Mouse (Mus musculus): ENCODE measurements at regions not wholly inside any gene's neighbourhood (a gene's known extent, or its start where the extent isn't known, plus 50 kb on each side); places are given as distances from the start of the nearest gene placed in this dataset.

DNA sequence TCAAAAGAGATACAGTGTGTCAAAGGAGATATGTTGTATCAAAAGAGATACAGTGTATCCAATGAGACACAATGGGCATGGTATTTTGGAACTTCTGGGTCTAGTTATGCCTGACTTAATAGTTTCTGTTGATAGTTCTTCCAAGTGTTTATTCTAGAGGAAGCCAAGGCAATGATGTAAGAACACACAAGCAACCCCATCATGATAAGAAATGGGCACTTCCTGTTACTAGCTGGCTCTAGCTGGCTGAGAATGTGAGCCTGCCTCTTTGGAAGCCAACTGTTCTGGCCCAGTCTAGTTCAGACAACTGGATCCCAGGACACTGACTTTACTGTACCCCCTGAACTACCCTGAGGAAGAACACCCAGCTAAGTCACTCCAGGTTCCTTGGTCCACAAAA, 102.7 kb upstream of the Rxfp2 start:
- Histone ChIP-seq H3K4me3 (ENCODE audit: control insufficient read depth, insufficient read depth, low read length) (no peak overlapping the region), H3K36me3 (ENCODE audit: control insufficient read depth, insufficient read depth, low read length) (no peaks in the 10 kb centered on the region), H3K4me1 (replicated peaks; ENCODE audit: control insufficient read depth, insufficient read depth, low read length) (no peaks in the 10 kb centered on the region), H3K27ac (ENCODE audit: control insufficient read depth, insufficient read depth, low read length) (no peak overlapping the region), H3K27me3 (ENCODE audit: control insufficient read depth, insufficient read depth, low read length) (no peaks in the 10 kb centered on the region)
- no peak for DNase-seq
- TF ChIP-seq CTCF (IDR thresholded peaks at IDR 0.05; ENCODE audit: borderline replicate concordance, control insufficient read depth, extremely low read depth, insufficient read depth, low read length, poor library complexity) (no peak), POLR2A (IDR thresholded peaks at IDR 0.05; ENCODE audit: control insufficient read depth, extremely low read depth, insufficient read depth, low read length, poor library complexity) (no peak)

DNA sequence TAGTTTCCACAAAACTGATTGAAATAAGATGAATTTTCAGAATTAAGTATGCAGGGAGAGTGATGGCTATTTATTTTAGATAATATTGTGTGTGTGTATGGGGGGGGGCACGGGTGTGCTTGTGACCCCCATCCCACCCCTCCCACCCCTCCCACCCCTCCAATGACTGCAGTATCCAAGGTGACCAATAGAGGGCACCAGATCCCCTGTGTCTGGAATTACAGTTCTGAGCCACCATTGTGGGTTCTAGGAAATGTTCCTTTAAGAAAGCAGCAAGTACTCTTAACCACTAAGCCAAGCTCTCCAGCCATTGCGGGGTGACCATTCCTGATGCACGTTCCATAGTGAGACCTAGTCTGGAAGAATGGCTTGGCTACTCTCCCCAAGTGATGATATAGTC, 101.1 kb upstream of the Rxfp2 start:
- TF ChIP-seq POLR2A (IDR thresholded peaks at IDR 0.05; ENCODE audit: control insufficient read depth, extremely low read depth, insufficient read depth, low read length, poor library complexity) (no peak), CTCF (IDR thresholded peaks at IDR 0.05; ENCODE audit: borderline replicate concordance, control insufficient read depth, extremely low read depth, insufficient read depth, low read length, poor library complexity) (no peak)
- no peaks in the 10 kb centered on the region for H3K4me1 ChIP-seq (replicated peaks; ENCODE audit: control insufficient read depth, insufficient read depth, low read length)
- H3K27ac ChIP-seq (ENCODE audit: control insufficient read depth, insufficient read depth, low read length), result no peak overlapping the region
- no peak overlapping the region for H3K4me3 ChIP-seq (ENCODE audit: control insufficient read depth, insufficient read depth, low read length)
- WGBS, result 45% methylated on average over 3 of the region's 3 CpGs
- H3K36me3 ChIP-seq (ENCODE audit: control insufficient read depth, insufficient read depth, low read length), result no peaks in the 10 kb centered on the region
- no peak for DNase-seq
- H3K27me3 ChIP-seq (ENCODE audit: control insufficient read depth, insufficient read depth, low read length), result no peaks in the 10 kb centered on the region

DNA sequence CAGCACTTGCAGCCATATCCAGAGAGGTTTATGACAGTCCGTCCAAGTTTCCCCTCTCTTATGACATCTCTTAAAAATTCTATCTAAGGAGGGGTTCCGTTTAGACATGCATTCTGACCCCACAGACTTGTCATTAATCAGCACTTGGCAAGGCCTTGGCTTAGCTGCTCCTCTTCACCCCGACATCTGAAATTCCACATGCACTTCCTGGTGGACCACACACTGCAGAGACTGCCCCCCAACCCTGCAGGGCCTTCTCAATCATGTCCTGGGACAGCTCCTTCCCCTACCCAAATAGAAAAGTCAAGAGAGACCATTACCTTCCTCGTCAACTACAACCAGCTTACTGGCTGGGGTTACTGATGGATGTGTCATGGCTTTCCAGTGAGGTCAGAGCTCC, 99.4 kb upstream of the Rxfp2 start:
- 89% methylated on average over 4 of the region's 4 CpGs for WGBS
- no peak for TF ChIP-seq CTCF (IDR thresholded peaks at IDR 0.05; ENCODE audit: borderline replicate concordance, control insufficient read depth, extremely low read depth, insufficient read depth, low read length, poor library complexity)
- TF ChIP-seq POLR2A (IDR thresholded peaks at IDR 0.05; ENCODE audit: control insufficient read depth, extremely low read depth, insufficient read depth, low read length, poor library complexity), result no peak
- no peaks in the 10 kb centered on the region for H3K36me3 ChIP-seq (ENCODE audit: control insufficient read depth, insufficient read depth, low read length)
- no peak overlapping the region for H3K27ac ChIP-seq (ENCODE audit: control insufficient read depth, insufficient read depth, low read length)
- DNase-seq, result no peak
- no peak overlapping the region for H3K4me3 ChIP-seq (ENCODE audit: control insufficient read depth, insufficient read depth, low read length)
- no peaks in the 10 kb centered on the region for H3K4me1 ChIP-seq (replicated peaks; ENCODE audit: control insufficient read depth, insufficient read depth, low read length)
- no peaks in the 10 kb centered on the region for H3K27me3 ChIP-seq (ENCODE audit: control insufficient read depth, insufficient read depth, low read length)

DNA sequence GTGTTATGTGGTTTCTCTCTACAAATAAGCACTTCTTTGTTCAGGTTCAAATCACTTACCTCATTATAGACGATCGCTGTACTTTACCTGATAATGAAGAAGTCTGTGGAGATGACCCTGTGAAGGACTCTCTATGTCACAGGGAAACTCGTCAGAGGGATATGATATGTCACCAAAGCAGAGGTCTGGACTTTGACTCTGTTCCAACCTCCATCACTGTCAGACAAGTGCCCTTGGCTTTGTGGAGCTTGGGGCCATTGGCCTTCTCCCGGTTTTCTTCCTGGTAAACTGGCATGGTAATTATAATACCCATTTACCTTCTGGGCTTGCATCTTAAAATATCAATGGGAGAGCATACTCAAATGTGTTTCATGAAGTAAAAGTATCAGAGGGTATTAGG, 98.1 kb upstream of the Rxfp2 start:
- H3K27ac ChIP-seq (ENCODE audit: control insufficient read depth, insufficient read depth, low read length), result no peak overlapping the region
- TF ChIP-seq POLR2A (IDR thresholded peaks at IDR 0.05; ENCODE audit: control insufficient read depth, extremely low read depth, insufficient read depth, low read length, poor library complexity), result no peak
- no peak for TF ChIP-seq CTCF (IDR thresholded peaks at IDR 0.05; ENCODE audit: borderline replicate concordance, control insufficient read depth, extremely low read depth, insufficient read depth, low read length, poor library complexity)
- H3K36me3 ChIP-seq (ENCODE audit: control insufficient read depth, insufficient read depth, low read length), result no peaks in the 10 kb centered on the region
- H3K4me3 ChIP-seq (ENCODE audit: control insufficient read depth, insufficient read depth, low read length), result no peak overlapping the region
- no peaks in the 10 kb centered on the region for H3K4me1 ChIP-seq (replicated peaks; ENCODE audit: control insufficient read depth, insufficient read depth, low read length)
- no peaks in the 10 kb centered on the region for H3K27me3 ChIP-seq (ENCODE audit: control insufficient read depth, insufficient read depth, low read length)
- 94% methylated on average over 4 of the region's 4 CpGs for WGBS
- no peak for DNase-seq

DNA sequence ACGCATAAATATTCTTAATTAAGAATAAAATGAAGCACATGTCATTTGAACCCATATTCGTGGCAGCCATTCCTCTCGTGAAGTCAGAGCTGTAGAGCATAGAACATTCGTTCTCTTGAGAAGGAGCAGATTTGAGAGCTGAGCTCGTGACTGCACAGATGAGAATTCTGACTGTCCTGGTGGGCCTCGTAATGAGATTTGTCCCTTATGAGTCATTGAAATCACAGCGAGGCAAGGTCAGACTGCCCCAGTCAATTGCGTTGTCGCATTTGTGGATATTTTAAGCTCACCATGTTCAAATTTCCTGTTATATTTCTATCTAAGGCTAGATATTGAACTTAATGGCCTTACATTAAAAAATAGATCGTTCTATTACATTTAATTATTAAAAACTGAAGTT, 94.0 kb upstream of the Rxfp2 start:
- no peak overlapping the region for H3K27ac ChIP-seq (ENCODE audit: control insufficient read depth, insufficient read depth, low read length)
- no peak for DNase-seq
- TF ChIP-seq POLR2A (IDR thresholded peaks at IDR 0.05; ENCODE audit: control insufficient read depth, extremely low read depth, insufficient read depth, low read length, poor library complexity) (no peak), CTCF (IDR thresholded peaks at IDR 0.05; ENCODE audit: borderline replicate concordance, control insufficient read depth, extremely low read depth, insufficient read depth, low read length, poor library complexity) (no peak)
- no peaks in the 10 kb centered on the region for H3K27me3 ChIP-seq (ENCODE audit: control insufficient read depth, insufficient read depth, low read length)
- 94% methylated on average over 10 of the region's 10 CpGs for WGBS
- no peaks in the 10 kb centered on the region for H3K4me1 ChIP-seq (replicated peaks; ENCODE audit: control insufficient read depth, insufficient read depth, low read length)
- H3K36me3 ChIP-seq (ENCODE audit: control insufficient read depth, insufficient read depth, low read length), result no peaks in the 10 kb centered on the region
- H3K4me3 ChIP-seq (ENCODE audit: control insufficient read depth, insufficient read depth, low read length), result no peak overlapping the region

DNA sequence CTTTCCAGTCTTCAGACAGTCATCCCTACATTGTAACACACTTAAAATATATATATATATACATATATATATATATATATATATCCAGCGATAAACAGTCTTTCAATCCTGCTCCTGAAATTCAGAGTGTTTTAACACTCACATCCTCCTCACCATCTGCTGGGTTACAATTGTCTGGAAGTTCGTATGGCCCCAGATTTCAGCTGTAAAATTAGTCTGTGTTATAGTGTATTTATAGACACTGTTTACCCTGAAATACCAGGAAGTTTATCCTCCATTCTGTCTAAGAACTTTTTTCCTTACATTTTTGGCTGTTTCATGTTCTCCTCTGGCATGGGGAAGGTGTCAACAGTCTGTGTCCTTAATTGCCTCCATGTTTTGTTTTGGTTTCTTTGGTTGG, 91.7 kb upstream of the Rxfp2 start:
- Histone ChIP-seq H3K4me1 (replicated peaks; ENCODE audit: control insufficient read depth, insufficient read depth, low read length) (no peaks in the 10 kb centered on the region), H3K36me3 (ENCODE audit: control insufficient read depth, insufficient read depth, low read length) (no peaks in the 10 kb centered on the region), H3K27ac (ENCODE audit: control insufficient read depth, insufficient read depth, low read length) (no peak overlapping the region), H3K27me3 (ENCODE audit: control insufficient read depth, insufficient read depth, low read length) (no peaks in the 10 kb centered on the region), H3K4me3 (ENCODE audit: control insufficient read depth, insufficient read depth, low read length) (no peak overlapping the region)
- no peak for DNase-seq
- no peak for TF ChIP-seq CTCF (IDR thresholded peaks at IDR 0.05; ENCODE audit: borderline replicate concordance, control insufficient read depth, extremely low read depth, insufficient read depth, low read length, poor library complexity)
- TF ChIP-seq POLR2A (IDR thresholded peaks at IDR 0.05; ENCODE audit: control insufficient read depth, extremely low read depth, insufficient read depth, low read length, poor library complexity), result no peak
- 89% methylated on average over 2 of the region's 2 CpGs for WGBS

DNA sequence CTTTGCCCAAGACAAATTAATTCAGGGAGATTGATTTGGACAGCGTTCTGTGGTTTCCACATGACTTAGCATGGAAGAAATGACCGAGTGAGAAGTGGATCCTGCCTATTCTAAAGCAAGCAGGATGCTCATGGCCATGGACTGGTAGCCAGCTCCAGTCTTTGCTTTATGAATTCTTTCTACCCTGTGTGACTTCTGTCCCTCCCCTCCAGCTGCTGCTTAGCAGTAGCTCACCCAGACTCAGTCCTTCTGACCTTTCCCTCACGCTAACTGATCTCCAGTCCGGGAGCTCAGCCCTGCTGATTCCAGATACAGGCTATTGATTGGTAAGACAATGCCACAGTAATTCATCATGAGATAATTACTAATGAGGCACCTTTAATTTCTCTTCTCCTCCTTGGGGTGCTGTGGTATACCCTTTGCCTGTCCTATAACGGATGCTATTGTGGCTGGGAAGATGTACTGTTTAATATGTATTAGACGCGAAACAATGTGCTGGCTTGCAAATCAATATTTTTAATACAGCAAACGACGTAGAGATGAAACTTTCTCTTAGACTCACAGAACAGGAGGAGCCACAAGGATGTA, 86.8 kb upstream of the Rxfp2 start:
- WGBS, result 86% methylated on average over 9 of the region's 9 CpGs
- H3K36me3 ChIP-seq (ENCODE audit: control insufficient read depth, insufficient read depth, low read length), result no peaks in the 10 kb centered on the region
- no peak overlapping the region for H3K27ac ChIP-seq (ENCODE audit: control insufficient read depth, insufficient read depth, low read length)
- no peaks in the 10 kb centered on the region for H3K27me3 ChIP-seq (ENCODE audit: control insufficient read depth, insufficient read depth, low read length)
- DNase-seq, result no peak
- no peaks in the 10 kb centered on the region for H3K4me1 ChIP-seq (replicated peaks; ENCODE audit: control insufficient read depth, insufficient read depth, low read length)
- H3K4me3 ChIP-seq (ENCODE audit: control insufficient read depth, insufficient read depth, low read length), result no peak overlapping the region
- TF ChIP-seq POLR2A (IDR thresholded peaks at IDR 0.05; ENCODE audit: control insufficient read depth, extremely low read depth, insufficient read depth, low read length, poor library complexity), result no peak
- no peak for TF ChIP-seq CTCF (IDR thresholded peaks at IDR 0.05; ENCODE audit: borderline replicate concordance, control insufficient read depth, extremely low read depth, insufficient read depth, low read length, poor library complexity)
